Mouse (Mus musculus) limb, embryonic 12.5 days (tissue): Measurements from ENCODE around the gene Maz. TPM values are rescaled to one million over a fixed set of nuclear protein-coding genes. Genes with fewer than 3 reads are reported as not detected.

Source experiments
- ATAC-seq: fragments of 200-750 bp; cut with Nextera tagmentation; 2 replicates; pipeline ENCODE4 v1.8.0; 2017; ENCODE audit warnings: low read depth, moderate TSS enrichment; ENCODE audit not compliant: insufficient number of reproducible peaks, insufficient read depth, low FRiP score, low TSS enrichment
- H3K27ac ChIP-seq: fragments of 300-500 bp; sonication (generic); 2 replicates; pipeline ENCODE4 v1.5.1; 2016; ENCODE audit warnings: mild to moderate bottlenecking, moderate library complexity
- H3K27me3 ChIP-seq: fragments of 300-500 bp; sonication (generic); 2 replicates; pipeline ENCODE4 v1.6.1; 2016; ENCODE audit warnings: mild to moderate bottlenecking, moderate library complexity
- H3K36me3 ChIP-seq: fragments of 300-500 bp; sonication (generic); 2 replicates; pipeline ENCODE4 v1.6.1; 2016; ENCODE audit warnings: mild to moderate bottlenecking, moderate library complexity
- H3K4me1 ChIP-seq: fragments of 300-500 bp; sonication (generic); replicated peaks from 2 replicates; pipeline ENCODE4 v1.6.1; 2016
- H3K4me2 ChIP-seq: fragments of 300-500 bp; sonication (generic); 2 replicates; pipeline ENCODE4 v1.6.1; 2016; ENCODE audit warnings: mild to moderate bottlenecking, moderate library complexity
- H3K4me3 ChIP-seq: fragments of 300-500 bp; sonication (generic); replicated peaks from 2 replicates; pipeline ENCODE4 v1.5.1; 2016; ENCODE audit warnings: mild to moderate bottlenecking
- H3K9ac ChIP-seq: fragments of 300-500 bp; sonication (generic); replicated peaks from 2 replicates; pipeline ENCODE4 v1.6.1; 2016; ENCODE audit warnings: mild to moderate bottlenecking, moderate library complexity
- H3K9me3 ChIP-seq: fragments of 300-500 bp; sonication (generic); 2 replicates; pipeline ENCODE4 v1.6.1; 2016; ENCODE audit warnings: mild to moderate bottlenecking, moderate library complexity
- WGBS: fragments of 180-500 bp; shearing (Covaris S2); methylation state at CpG from one replicate; pipeline ENCODE4 v1.1.7; 2016; 5-methylcytosine and 5-hydroxymethylcytosine counted together
- polyA plus RNA-seq: library from polyadenylated mRNA; unstranded; fragments of >200 nt; fragmentation: Nextera tagmentation; extraction: Ambion mirVana; gene quantifications from 2 replicates; pipeline ENCODE4 v1.2.1, GENCODE M21; 2016

The Maz gene
- polyA plus RNA-seq, 1 experiment from 2014 or later = 123 TPM

- Histone ChIP-seq H3K36me3 (peaks cover 42% of the 10 kb centered on the region), H3K4me3 (peak overlapping the region; percentile 68), H3K27me3 (no peaks in the 10 kb centered on the region), H3K4me1 (peaks cover 47% of the 10 kb centered on the region), H3K9ac (no peak overlapping the region; the same call in 1 of the 2 replicates), H3K4me2 (peak overlapping the region; percentile 92), H3K9me3 (no peaks in the 10 kb centered on the region), H3K27ac (0 out of 2 replicates have a peak overlapping the region, but pooled peaks have one; percentile 41)
- 91% methylated on average over 12 of the region's 12 CpGs for WGBS
- ATAC-seq = no peak
Measured at GRCm38 (mm10) chr7:127014993-127015392, 11.8 kb downstream of the Maz start.

- no peak for ATAC-seq
- peak within 1 kb of the TSS; percentile 9; the same call in 1 of the 2 replicates for H3K9ac ChIP-seq
- H3K4me2 ChIP-seq = peak within 1 kb of the TSS; percentile 92
- 0 out of 2 replicates have a peak within 1 kb of the TSS, but pooled peaks have one; percentile 41 for H3K27ac ChIP-seq
- no peaks in the 10 kb centered on the region for H3K9me3 ChIP-seq
- H3K4me1 ChIP-seq = peaks cover 41% of the 10 kb centered on the region
- 47% methylated on average over 11 of the region's 11 CpGs for WGBS
- H3K27me3 ChIP-seq = no peaks in the 10 kb centered on the region
- H3K36me3 ChIP-seq = peaks cover 42% of the 10 kb centered on the region
- peak within 1 kb of the TSS; percentile 68 for H3K4me3 ChIP-seq
Measured at GRCm38 (mm10) chr7:127014320-127014719, 12.5 kb downstream of the Maz start, which contains the start of gene Mvp. Gene Mvp (minus strand): TSS chr7:127014621.

- WGBS = 93% methylated on average over 6 of the region's 6 CpGs
- Histone ChIP-seq H3K4me3 (no peak overlapping the region), H3K27me3 (no peaks in the 10 kb centered on the region), H3K9ac (no peak overlapping the region), H3K4me1 (peaks cover 32% of the 10 kb centered on the region), H3K9me3 (no peaks in the 10 kb centered on the region), H3K36me3 (peaks cover 38% of the 10 kb centered on the region), H3K4me2 (no peak overlapping the region), H3K27ac (no peak overlapping the region)
- ATAC-seq = no peak
Measured at GRCm38 (mm10) chr7:127013385-127013784, 13.5 kb downstream of the Maz start.

GRCm38 (mm10) chr7:127012845-127013244 lies 14.0 kb downstream of the Maz start:
- whole genome bisulfite sequencing = 94% methylated on average over 10 of the region's 10 CpGs

GRCm38 (mm10) chr7:127012374-127012773 lies 14.5 kb downstream of the Maz start:
- Histone ChIP-seq H3K4me1 (peaks cover 23% of the 10 kb centered on the region), H3K27me3 (no peaks in the 10 kb centered on the region), H3K4me2 (no peak overlapping the region), H3K27ac (no peak overlapping the region), H3K9me3 (no peaks in the 10 kb centered on the region), H3K4me3 (no peak overlapping the region), H3K9ac (no peak overlapping the region), H3K36me3 (peaks cover 38% of the 10 kb centered on the region)
- no peak for ATAC-seq
- WGBS = 90% methylated on average over 6 of the region's 6 CpGs

More at GRCm38 (mm10) chr7:127012845-127013244, 14.0 kb downstream of the Maz start:
- Histone ChIP-seq H3K4me3 (no peak overlapping the region), H3K9me3 (no peaks in the 10 kb centered on the region), H3K27me3 (no peaks in the 10 kb centered on the region), H3K4me2 (no peak overlapping the region), H3K9ac (no peak overlapping the region), H3K36me3 (peaks cover 38% of the 10 kb centered on the region), H3K4me1 (peaks cover 27% of the 10 kb centered on the region), H3K27ac (no peak overlapping the region)
- no peak for ATAC-seq

- no peak for ATAC-seq
- Histone ChIP-seq H3K4me2 (no peak overlapping the region), H3K36me3 (peaks cover 38% of the 10 kb centered on the region), H3K27ac (no peak overlapping the region), H3K4me1 (peaks cover 23% of the 10 kb centered on the region), H3K9ac (no peak overlapping the region), H3K27me3 (no peaks in the 10 kb centered on the region), H3K4me3 (no peak overlapping the region), H3K9me3 (no peaks in the 10 kb centered on the region)
- 83% methylated on average over 2 of the region's 2 CpGs for WGBS
Measured at GRCm38 (mm10) chr7:127011717-127012116, 15.1 kb downstream of the Maz start.

DNA sequence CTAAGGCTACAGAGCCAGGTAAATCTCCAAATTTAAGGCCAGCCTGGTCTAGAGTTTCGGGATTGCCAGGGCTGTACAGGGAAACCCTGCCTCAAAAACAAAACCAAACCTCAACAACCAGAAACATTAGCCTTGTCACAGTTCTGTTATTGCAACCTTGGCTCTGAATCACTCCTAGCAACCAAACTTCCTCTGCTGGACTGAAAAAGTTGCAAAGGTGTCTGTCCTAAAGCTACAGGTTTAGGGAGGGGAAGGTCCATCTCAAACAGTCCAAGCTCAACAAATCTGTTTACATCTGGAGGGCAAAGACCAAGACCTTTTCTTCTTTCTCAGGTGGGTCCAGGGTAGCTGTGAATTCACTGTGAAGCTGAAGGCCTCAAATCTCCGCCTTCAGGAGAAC lies 15.8 kb downstream of the Maz start:
- Histone ChIP-seq H3K9ac (no peak overlapping the region), H3K4me1 (peaks cover 22% of the 10 kb centered on the region), H3K4me3 (no peak overlapping the region), H3K4me2 (no peak overlapping the region), H3K27ac (no peak overlapping the region), H3K36me3 (peaks cover 38% of the 10 kb centered on the region), H3K9me3 (no peaks in the 10 kb centered on the region), H3K27me3 (no peaks in the 10 kb centered on the region)
- 94% methylated on average over 2 of the region's 2 CpGs for WGBS
- no peak for ATAC-seq

GRCm38 (mm10) chr7:127009307-127010085 lies 17.3 kb downstream of the Maz start:
- Histone ChIP-seq H3K9ac (0 out of 2 replicates have a peak overlapping the region, but pooled peaks have one; percentile 4), H3K4me1 (peaks cover 6% of the 10 kb centered on the region), H3K4me2 (no peak overlapping the region), H3K9me3 (no peaks in the 10 kb centered on the region), H3K4me3 (no peak overlapping the region), H3K27ac (no peak overlapping the region), H3K36me3 (peaks cover 23% of the 10 kb centered on the region), H3K27me3 (no peaks in the 10 kb centered on the region)
- no peak for ATAC-seq
- WGBS = 83% methylated on average over 17 of the region's 17 CpGs

DNA sequence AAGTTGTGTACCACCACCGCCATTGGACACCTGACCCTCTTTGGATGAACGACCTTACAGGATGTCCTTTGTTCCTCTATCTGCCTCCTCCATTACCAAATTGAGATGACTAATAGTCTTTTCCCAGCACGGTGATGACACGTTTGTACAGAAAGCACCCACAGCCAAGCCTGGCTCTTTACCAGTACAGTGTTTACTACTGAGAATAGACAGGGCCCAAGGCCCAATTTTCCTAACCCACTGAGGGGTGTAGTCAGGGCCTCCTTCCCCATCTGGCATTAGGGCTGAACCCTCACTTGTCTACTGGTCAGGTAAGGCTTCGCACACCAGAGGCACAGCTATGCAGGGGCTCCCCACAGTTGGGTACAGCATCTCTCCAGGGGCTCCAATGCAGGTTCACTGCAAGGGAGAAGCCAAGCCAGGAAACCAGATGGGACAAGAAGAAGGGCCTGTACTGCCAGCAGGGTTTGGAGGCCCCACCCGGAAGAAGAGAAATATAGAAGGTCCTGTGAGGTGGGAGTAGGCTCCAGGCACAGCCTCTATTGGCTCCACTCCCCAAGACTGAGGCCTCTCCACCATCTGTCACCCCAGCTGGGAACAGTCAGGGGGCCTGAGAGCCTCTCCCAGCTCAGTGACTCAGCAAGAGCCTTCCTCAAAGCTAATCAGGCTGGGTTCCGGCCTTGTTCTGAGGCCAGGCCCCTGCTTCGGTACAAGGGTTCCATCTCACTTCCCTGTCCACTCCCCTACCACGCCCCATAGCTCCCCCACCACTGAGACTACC lies 18.4 kb downstream of the Maz start:
- 65% methylated on average over 9 of the region's 9 CpGs for WGBS
- H3K27ac ChIP-seq = peak overlapping the region; percentile 25
- no peak overlapping the region for H3K4me2 ChIP-seq
- H3K9me3 ChIP-seq = no peaks in the 10 kb centered on the region
- peaks cover 12% of the 10 kb centered on the region for H3K36me3 ChIP-seq
- no peaks in the 10 kb centered on the region; the same call in 1 of the 2 replicates for H3K4me1 ChIP-seq
- H3K4me3 ChIP-seq = no peak overlapping the region
- no peak for ATAC-seq
- peak overlapping the region; percentile 40; the same call in 1 of the 2 replicates for H3K9ac ChIP-seq
- H3K27me3 ChIP-seq = no peaks in the 10 kb centered on the region

GRCm38 (mm10) chr7:127007313-127008024 lies 19.4 kb downstream of the Maz start:
- ATAC-seq = no peak

More at GRCm38 (mm10) chr7:127007313-127008024, 19.4 kb downstream of the Maz start:
- H3K27me3 ChIP-seq = no peaks in the 10 kb centered on the region
- no peak overlapping the region for H3K4me3 ChIP-seq
- no peak overlapping the region for H3K27ac ChIP-seq
- H3K9ac ChIP-seq = peak overlapping the region; percentile 14; the same call in 1 of the 2 replicates
- WGBS = 81% methylated on average over 6 of the region's 6 CpGs
- H3K4me1 ChIP-seq = no peaks in the 10 kb centered on the region; the same call in 1 of the 2 replicates
- no peak overlapping the region for H3K4me2 ChIP-seq
- no peaks in the 10 kb centered on the region for H3K9me3 ChIP-seq
- H3K36me3 ChIP-seq = peaks cover 3% of the 10 kb centered on the region; the same call in 1 of the 2 replicates
